Mouse (Mus musculus) MEL (cell line): Measurements from ENCODE around the gene Mill2. TPM values are rescaled to one million over a fixed set of nuclear protein-coding genes. Genes with fewer than 3 reads are reported as not detected.

Experiments
- DNase-seq: peaks from one replicate; pipeline ENCODE4 v3.0.0; 2011; ENCODE audit warnings: low read depth, low spot score
- H3K27ac ChIP-seq: 2 replicates; pipeline ENCODE4 v1.5.1; 2012; ENCODE audit warnings: low read depth, mild to moderate bottlenecking, control low read depth, low read length, moderate library complexity; ENCODE audit not compliant: control insufficient read depth
- H3K27me3 ChIP-seq, 2 experiments: fragments of 150-350 bp in 1 of 2; sonication (generic) in 1 of 2; 2 replicates each; pipeline ENCODE4 v1.6.1; 2012; ENCODE audit warnings: low read length in 2 of 2, mild to moderate bottlenecking in 2 of 2, improper control_type of control experiment in 1 of 2, moderate library complexity in 1 of 2; ENCODE audit not compliant: insufficient read depth in 2 of 2, control insufficient read depth in 1 of 2
- H3K36me3 ChIP-seq, 2 experiments: 2 replicates each; pipeline ENCODE4 v1.6.1; 2012 to 2014; ENCODE audit warnings: low read length in 2 of 2, improper control_type of control experiment in 1 of 2, inconsistent platforms in 1 of 2, mild to moderate bottlenecking in 1 of 2; ENCODE audit not compliant: insufficient read depth in 2 of 2, control insufficient read depth in 1 of 2
- H3K4me1 ChIP-seq, 2 experiments: fragments of 150-350 bp in 1 of 2; sonication (generic) in 1 of 2; 2 replicates each; pipeline ENCODE4 v1.6.1; 2012; ENCODE audit warnings: low read length in 2 of 2, improper control_type of control experiment in 1 of 2, mild to moderate bottlenecking in 1 of 2; ENCODE audit not compliant: insufficient read depth in 2 of 2, control insufficient read depth in 1 of 2
- H3K4me3 ChIP-seq, 2 experiments: fragments of 150-350 bp in 1 of 2; sonication (generic) in 1 of 2; 2 replicates each; pipeline ENCODE4 v1.5.1; 2012; ENCODE audit warnings: low read depth in 2 of 2, low read length in 2 of 2, mild to moderate bottlenecking in 2 of 2, moderate library complexity in 2 of 2, control low read depth in 1 of 2, improper control_type of control experiment in 1 of 2; ENCODE audit not compliant: control insufficient read depth in 1 of 2, insufficient read depth in 1 of 2
- H3K79me2 ChIP-seq: 2 replicates; pipeline ENCODE4 v1.6.1; 2012; ENCODE audit warnings: mild to moderate bottlenecking, low read length, moderate library complexity; ENCODE audit not compliant: control insufficient read depth, poor library complexity, insufficient read depth
- H3K9ac ChIP-seq: 2 replicates; pipeline ENCODE4 v1.6.1; 2012; ENCODE audit warnings: low read depth, mild to moderate bottlenecking, control low read depth, low read length, moderate library complexity; ENCODE audit not compliant: control insufficient read depth, poor library complexity, severe bottlenecking
- H3K9me3 ChIP-seq: fragments of 150-350 bp; sonication (generic); replicated peaks from 2 replicates; pipeline ENCODE4 v1.6.1; 2012; ENCODE audit warnings: mild to moderate bottlenecking, low read length, improper control_type of control experiment, moderate library complexity; ENCODE audit not compliant: insufficient read depth
- CHD2 ChIP-seq: IDR thresholded peaks from 2 replicates; pipeline ENCODE4 v1.6.1; 2011; ENCODE audit warnings: low read length, improper control_type of control experiment
- CTCF ChIP-seq, 3 experiments: IDR thresholded peaks in 2 of 3; conservative IDR thresholded peaks in 1 of 3; 2 replicates each; pipeline ENCODE4 v1.5.1; 2011 to 2012; ENCODE audit warnings: low read length in 3 of 3, low read depth in 2 of 3, mild to moderate bottlenecking in 2 of 3, improper control_type of control experiment in 1 of 3, inconsistent platforms in 1 of 3, mixed read lengths in 1 of 3, moderate library complexity in 1 of 3; ENCODE audit not compliant: control insufficient read depth in 1 of 3, insufficient read depth in 1 of 3, poor library complexity in 1 of 3, severe bottlenecking in 1 of 3
- ELF1 ChIP-seq: IDR thresholded peaks from 2 replicates; pipeline ENCODE4 v1.6.1; 2014; ENCODE audit warnings: low read depth, mild to moderate bottlenecking, inconsistent platforms, low read length, improper control_type of control experiment, moderate library complexity
- ETS1 ChIP-seq: IDR thresholded peaks from 2 replicates; pipeline ENCODE4 v1.6.1; 2012; ENCODE audit warnings: low read depth, mild to moderate bottlenecking, inconsistent platforms, low read length, improper control_type of control experiment, moderate library complexity
- JUND ChIP-seq: IDR thresholded peaks from 2 replicates; pipeline ENCODE4 v1.6.1; 2011; ENCODE audit warnings: low read depth, mild to moderate bottlenecking, improper control_type of control experiment, low read length
- MAZ ChIP-seq: IDR thresholded peaks from 2 replicates; pipeline ENCODE4 v1.6.1; 2012; ENCODE audit warnings: low read depth, mild to moderate bottlenecking, inconsistent platforms, low read length, improper control_type of control experiment
- MEF2A ChIP-seq: IDR thresholded peaks from 2 replicates; pipeline ENCODE4 v1.6.1; 2014; ENCODE audit warnings: low read depth, mild to moderate bottlenecking, inconsistent platforms, low read length, improper control_type of control experiment; ENCODE audit not compliant: poor library complexity, insufficient replicate concordance, severe bottlenecking; ENCODE audit errors: extremely low read depth
- MYB ChIP-seq: IDR thresholded peaks from 2 replicates; pipeline ENCODE4 v1.6.1; 2011; ENCODE audit warnings: mild to moderate bottlenecking, low read depth, low read length, improper control_type of control experiment
- MYC ChIP-seq: IDR thresholded peaks from 2 replicates; pipeline ENCODE4 v1.6.1; 2011; ENCODE audit warnings: low read depth, mild to moderate bottlenecking, low read length, improper control_type of control experiment, moderate library complexity
- POLR2AphosphoS2 ChIP-seq: IDR thresholded peaks from 2 replicates; pipeline ENCODE4 v1.6.1; 2011; ENCODE audit warnings: low read length, improper control_type of control experiment
- SIN3A ChIP-seq: IDR thresholded peaks from 2 replicates; pipeline ENCODE4 v1.6.1; 2012; ENCODE audit warnings: low read length, improper control_type of control experiment, inconsistent platforms
- SMC3 ChIP-seq: IDR thresholded peaks from 2 replicates; pipeline ENCODE4 v1.6.1; 2011; ENCODE audit warnings: low read depth, low read length, improper control_type of control experiment
- TBP ChIP-seq: IDR thresholded peaks from 2 replicates; pipeline ENCODE4 v1.8.0; 2011; ENCODE audit warnings: low read depth, low read length, improper control_type of control experiment
- USF2 ChIP-seq, 2 experiments: IDR thresholded peaks; 2 replicates each; pipeline ENCODE4 v1.6.1; 2011 to 2012; ENCODE audit warnings: improper control_type of control experiment in 2 of 2, low read length in 2 of 2, borderline replicate concordance in 1 of 2, inconsistent platforms in 1 of 2, low read depth in 1 of 2, mild to moderate bottlenecking in 1 of 2; ENCODE audit not compliant: insufficient read depth in 1 of 2
- ZC3H11A ChIP-seq: IDR thresholded peaks from 2 replicates; pipeline ENCODE4 v1.6.1; 2012; ENCODE audit warnings: low read depth, mild to moderate bottlenecking, inconsistent platforms, low read length, improper control_type of control experiment
- polyA plus RNA-seq, 2 experiments: library from polyadenylated mRNA; stranded (reverse) in 1 of 2; unstranded in 1 of 2; fragments of >175 nt in 1 of 2; fragments of >200 nt in 1 of 2; gene quantifications; 2 replicates each; pipeline versions ENCODE4 v1.2.1 to v1.2.4; 2012; ENCODE audit warnings: low replicate concordance in 2 of 2, low read depth in 1 of 2; ENCODE audit not compliant: insufficient read length in 2 of 2, insufficient read depth in 1 of 2, missing spikeins in 1 of 2
- total RNA-seq: library from RNA; depleted of rRNA; stranded (reverse); fragments of 300-350 nt; gene quantifications from 2 replicates; pipeline ENCODE4 v1.2.3, GENCODE M21; 2012

Mill2 gene
- total and polyA plus RNA-seq, 3 experiments = 0.08 to 0.13 TPM; not detected in 1

DNA sequence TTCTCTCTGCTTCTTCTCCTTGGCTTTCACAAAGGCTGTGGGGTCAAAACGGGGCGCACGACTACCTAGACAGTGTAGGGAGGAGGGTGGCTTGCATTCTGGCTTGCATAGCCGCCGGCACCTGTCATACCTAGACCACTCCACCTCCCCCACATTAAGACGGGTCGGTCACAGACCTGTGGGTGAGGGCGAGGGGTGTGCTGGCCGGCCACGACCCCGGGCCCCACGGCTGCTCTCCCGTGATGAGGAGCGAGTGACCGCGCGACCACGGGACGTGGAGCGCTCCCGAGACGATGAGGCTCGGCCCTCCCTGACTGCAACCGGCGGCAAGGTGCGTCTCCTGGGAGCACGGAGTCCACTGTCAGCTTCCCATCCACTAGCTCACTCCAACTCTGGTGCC, 53.2 kb downstream of the Mill2 start:
- peaks cover 0 to 3% of the 10 kb centered on the region in 2 experiments; a peak in 1 of 4 replicates for H3K4me1 ChIP-seq
- no peak for DNase-seq
- H3K9ac ChIP-seq = no peak overlapping the region
- H3K36me3 ChIP-seq = peaks cover 0 to 2% of the 10 kb centered on the region in 2 experiments; a peak in 1 of 4 replicates
- no peaks in the 10 kb centered on the region for H3K27me3 ChIP-seq
- H3K4me3 ChIP-seq = no peak overlapping the region
- no peaks in the 10 kb centered on the region for H3K9me3 ChIP-seq
- no peak overlapping the region for H3K27ac ChIP-seq
- H3K79me2 ChIP-seq = no peaks in the 10 kb centered on the region
- TF ChIP-seq MAZ (no peak), ELF1 (no peak), ETS1 (no peak), SMC3 (no peak), USF2 (IDR thresholded peaks at IDR 0.05; ENCODE audit: borderline replicate concordance in 1 of 2, insufficient read depth in 1 of 2, low read depth in 1 of 2, low read length in 2 of 2) (no peak), MEF2A (no peak), SIN3A (no peak), TBP (no peak), ZC3H11A (no peak), POLR2AphosphoS2 (no peak), MYB (no peak)

DNA sequence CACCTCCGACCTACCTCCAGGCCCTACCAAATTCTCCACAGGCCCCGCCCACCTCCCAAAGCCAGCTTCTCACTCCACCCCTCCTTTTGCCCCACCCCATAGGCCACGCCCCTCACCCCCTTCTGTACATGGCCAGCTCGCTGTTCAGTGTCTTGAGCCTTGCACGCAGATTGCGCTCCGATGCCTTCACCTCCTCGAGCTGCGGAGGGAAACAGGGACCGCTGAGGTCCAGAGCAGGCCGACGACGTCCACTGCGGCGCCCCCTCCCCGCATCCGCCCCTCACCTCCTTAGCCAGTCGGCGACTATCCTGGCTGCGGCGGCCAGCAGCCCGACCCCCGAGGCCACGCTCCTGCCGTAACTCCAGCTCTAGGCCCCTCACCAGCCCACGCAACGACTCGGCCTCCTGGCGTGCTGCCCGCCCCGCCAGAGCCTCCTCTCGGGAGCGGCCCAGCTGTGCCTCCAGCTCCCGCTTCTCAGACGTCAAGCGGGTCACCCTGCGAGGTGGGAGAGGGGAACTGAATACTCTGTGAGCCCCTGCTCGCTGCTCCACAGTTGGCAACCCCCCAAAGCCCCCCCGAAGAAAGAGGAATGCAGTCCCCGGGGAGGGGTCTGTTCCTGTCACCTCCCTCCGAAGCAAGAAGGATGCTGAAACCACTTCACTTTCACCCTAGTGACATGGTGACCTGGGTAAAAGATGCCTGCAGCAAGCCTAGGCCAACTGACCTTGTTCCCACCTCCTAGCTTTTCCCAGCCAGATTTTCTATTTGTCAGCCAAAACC, 54.1 kb downstream of the Mill2 start:
- H3K27ac ChIP-seq = no peak overlapping the region
- no peaks in the 10 kb centered on the region for H3K27me3 ChIP-seq
- TF ChIP-seq CHD2 (no peak), SIN3A (no peak), MYC (no peak), JUND (no peak), CTCF (IDR thresholded peaks at IDR 0.05 in 2 of 3, conservative IDR thresholded peaks at IDR 0.05 in 1 of 3; ENCODE audit: control insufficient read depth in 1 of 3, insufficient read depth in 1 of 3, low read depth in 2 of 3, low read length in 3 of 3, poor library complexity in 1 of 3, severe bottlenecking in 1 of 3) (no peak)
- no peaks in the 10 kb centered on the region for H3K9me3 ChIP-seq
- DNase-seq = peak; percentile 26
- no peak overlapping the region for H3K9ac ChIP-seq
- H3K4me3 ChIP-seq = no peak overlapping the region
- H3K36me3 ChIP-seq = peaks cover 0 to 2% of the 10 kb centered on the region in 2 experiments; a peak in 1 of 4 replicates
- peaks cover 0 to 3% of the 10 kb centered on the region in 2 experiments; a peak in 1 of 4 replicates for H3K4me1 ChIP-seq
- H3K79me2 ChIP-seq = no peaks in the 10 kb centered on the region
